Mouse (Mus musculus) C2C12 (cell line): ENCODE measurements around the gene Lamb3. TPM values are rescaled to one million over a fixed set of nuclear protein-coding genes. Genes with fewer than 3 reads are reported as not detected.

Source experiments
- H3K27me3 ChIP-seq: one replicate; pipeline ENCODE4 v1.6.1; 2011; ENCODE audit not compliant: control insufficient read depth, insufficient read depth, insufficient read length
- H3K36me3 ChIP-seq: one replicate; pipeline ENCODE4 v1.6.1; 2011; ENCODE audit not compliant: control insufficient read depth, insufficient read depth
- H3K4me3 ChIP-seq: one replicate; pipeline ENCODE4 v1.5.1; 2011; ENCODE audit warnings: mild to moderate bottlenecking, control low read depth; ENCODE audit not compliant: poor library complexity, insufficient read depth, severe bottlenecking
- H3K79me2 ChIP-seq: one replicate; pipeline ENCODE4 v1.6.1; 2011; ENCODE audit not compliant: control insufficient read depth, insufficient read depth
- H3K79me3 ChIP-seq: one replicate; pipeline ENCODE4 v1.6.1; 2011; ENCODE audit warnings: low read depth, control low read depth
- H3ac ChIP-seq: one replicate; pipeline ENCODE3; 2011; ENCODE audit warnings: low read depth; ENCODE audit not compliant: control insufficient read depth, insufficient read length
- CEBPB ChIP-seq: IDR thresholded peaks from one replicate; pipeline ENCODE4 v1.6.1; 2011; ENCODE audit warnings: low read depth, mild to moderate bottlenecking, control low read depth, moderate library complexity
- CTCF ChIP-seq: IDR thresholded peaks from one replicate; pipeline ENCODE4 v1.5.1; 2011; ENCODE audit not compliant: control insufficient read depth, insufficient read depth, insufficient read length
- FOSL1 ChIP-seq: IDR thresholded peaks from one replicate; pipeline ENCODE4 v1.8.0; 2011; ENCODE audit warnings: mild to moderate bottlenecking, low read length; ENCODE audit not compliant: poor library complexity, insufficient read depth, severe bottlenecking
- MAX ChIP-seq: IDR thresholded peaks from one replicate; pipeline ENCODE4 v1.6.1; 2011; ENCODE audit warnings: mild to moderate bottlenecking, control low read depth
- MYOD1 ChIP-seq: IDR thresholded peaks from one replicate; pipeline ENCODE4 v1.6.1; 2011; ENCODE audit warnings: low read depth; ENCODE audit not compliant: control insufficient read depth, insufficient read length
- MYOG ChIP-seq: IDR thresholded peaks from one replicate; pipeline ENCODE4 v1.6.1; 2011; ENCODE audit not compliant: control insufficient read depth, insufficient read length; ENCODE audit errors: extremely low read depth
- USF1 ChIP-seq: IDR thresholded peaks from one replicate; pipeline ENCODE4 v1.6.1; 2011; ENCODE audit warnings: low read depth, mild to moderate bottlenecking, control low read depth, moderate library complexity
- polyA plus RNA-seq: library from polyadenylated mRNA; unstranded; fragments of >200 nt; fragmentation: generic; extraction: Trizol; gene quantifications from one replicate; pipeline ENCODE4 v1.2.1, GENCODE M21; 2012; ENCODE audit warnings: missing spikeins

Lamb3 gene
- polyA plus RNA-seq, 1 experiment: 5.3 TPM

GRCm38 (mm10) chr1:193226114-193226513 lies 18.6 kb downstream of the Lamb3 start:
- no peaks in the 10 kb centered on the region for H3K79me2 ChIP-seq
- H3K79me3 ChIP-seq: no peaks in the 10 kb centered on the region
- H3ac ChIP-seq: no peak overlapping the region
- TF ChIP-seq FOSL1 (no peak), CTCF (no peak), MAX (no peak), MYOG (no peak), MYOD1 (no peak), CEBPB (no peak)
- H3K27me3 ChIP-seq: no peaks in the 10 kb centered on the region
- H3K4me3 ChIP-seq: no peak overlapping the region
- H3K36me3 ChIP-seq: no peaks in the 10 kb centered on the region

GRCm38 (mm10) chr1:193226724-193227522 lies 19.4 kb downstream of the Lamb3 start:
- no peak for TF ChIP-seq MAX
- TF ChIP-seq CTCF: no peak
- no peak for TF ChIP-seq FOSL1
- no peak for TF ChIP-seq USF1
- no peak for TF ChIP-seq CEBPB
- no peak for TF ChIP-seq MYOG
- no peak for TF ChIP-seq MYOD1

GRCm38 (mm10) chr1:193227537-193227936 lies 20.0 kb downstream of the Lamb3 start:
- Histone ChIP-seq H3K27me3 (no peaks in the 10 kb centered on the region), H3K79me3 (no peaks in the 10 kb centered on the region), H3ac (no peak overlapping the region), H3K79me2 (no peaks in the 10 kb centered on the region), H3K4me3 (no peak overlapping the region), H3K36me3 (no peaks in the 10 kb centered on the region)
- TF ChIP-seq CEBPB (no peak), MYOG (no peak), MYOD1 (no peak), FOSL1 (no peak), USF1 (no peak), CTCF (no peak), MAX (no peak)

More at GRCm38 (mm10) chr1:193226724-193227522, 19.4 kb downstream of the Lamb3 start:
- H3K36me3 ChIP-seq: no peaks in the 10 kb centered on the region
- H3ac ChIP-seq: no peak overlapping the region
- no peaks in the 10 kb centered on the region for H3K79me3 ChIP-seq
- no peak overlapping the region for H3K4me3 ChIP-seq
- H3K27me3 ChIP-seq: no peaks in the 10 kb centered on the region
- H3K79me2 ChIP-seq: no peaks in the 10 kb centered on the region

- H3K4me3 ChIP-seq: no peak overlapping the region
- no peaks in the 10 kb centered on the region for H3K36me3 ChIP-seq
- no peaks in the 10 kb centered on the region for H3K79me3 ChIP-seq
- H3ac ChIP-seq: no peak overlapping the region
- H3K27me3 ChIP-seq: no peaks in the 10 kb centered on the region
- TF ChIP-seq FOSL1 (no peak), MYOD1 (no peak), MYOG (no peak), USF1 (no peak), MAX (no peak), CEBPB (no peak), CTCF (no peak)
- H3K79me2 ChIP-seq: no peaks in the 10 kb centered on the region
These were observed 22.1 kb downstream of the Lamb3 start for GRCm38 (mm10) chr1:193229570-193229969.

- no peaks in the 10 kb centered on the region for H3K27me3 ChIP-seq
- H3K79me3 ChIP-seq: no peaks in the 10 kb centered on the region
- H3K79me2 ChIP-seq: no peaks in the 10 kb centered on the region
- H3ac ChIP-seq: no peak overlapping the region
- no peaks in the 10 kb centered on the region for H3K36me3 ChIP-seq
- H3K4me3 ChIP-seq: no peak overlapping the region
- no peak for TF ChIP-seq MYOG
- TF ChIP-seq MYOD1: no peak
- no peak for TF ChIP-seq FOSL1
- TF ChIP-seq USF1: no peak
- no peak for TF ChIP-seq CTCF
- no peak for TF ChIP-seq MAX
- TF ChIP-seq CEBPB: no peak
These were observed 23.0 kb downstream of the Lamb3 start for GRCm38 (mm10) chr1:193230531-193230930.

- Histone ChIP-seq H3K79me3 (no peaks in the 10 kb centered on the region), H3K4me3 (no peak overlapping the region), H3K79me2 (no peaks in the 10 kb centered on the region), H3K27me3 (no peaks in the 10 kb centered on the region), H3ac (no peak overlapping the region), H3K36me3 (no peaks in the 10 kb centered on the region)
- TF ChIP-seq FOSL1 (no peak), CEBPB (no peak), MYOG (no peak), CTCF (no peak), MYOD1 (no peak), MAX (no peak), USF1 (no peak)
These were observed 23.4 kb downstream of the Lamb3 start for GRCm38 (mm10) chr1:193230935-193231334.
